Mouse (Mus musculus): ENCODE results near the gene Map9.

Map9 gene

DNA sequence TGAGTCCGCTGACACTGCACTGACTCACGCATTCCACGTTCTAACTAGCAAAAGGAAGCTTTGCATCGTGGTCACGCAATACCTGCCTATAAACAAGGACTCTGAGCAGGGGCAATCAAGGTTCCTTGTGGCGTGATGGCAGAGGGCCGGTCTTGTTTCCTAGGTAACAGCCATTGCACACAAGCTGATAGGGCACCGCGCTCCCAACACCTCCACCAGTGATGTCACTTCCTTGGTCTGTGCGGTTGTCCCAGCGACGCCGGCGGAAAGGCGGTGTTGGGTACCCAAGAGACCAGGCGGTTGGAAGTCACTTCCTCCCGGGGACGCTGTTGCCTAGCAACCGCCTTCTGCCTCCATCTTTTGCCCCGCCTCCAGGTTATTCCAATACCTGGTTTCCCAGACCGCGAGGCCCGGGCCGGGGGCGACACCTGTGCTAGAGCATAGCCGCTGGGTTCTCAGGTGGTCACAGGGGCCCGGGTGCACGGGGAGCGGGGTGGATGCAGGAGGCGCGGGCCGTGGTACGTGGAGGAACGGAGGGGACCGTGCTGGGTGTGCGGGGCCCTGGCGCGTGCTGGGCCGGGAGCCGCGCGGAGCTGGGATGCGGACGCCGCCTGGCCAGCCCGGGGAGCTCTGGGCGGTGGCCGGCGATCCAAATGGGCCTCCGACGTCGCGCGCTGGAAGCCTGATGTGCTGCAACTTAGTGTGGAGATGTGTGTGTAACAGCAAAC lies at the start of gene Map9:
Map9 (plus strand) TSS at position 248 of the 728 bp plus-strand sequence.
- peak; percentile 99 for DNase-seq (ENCODE audit: low read depth, low spot score)

GRCm38 (mm10) chr3:82315728-82316127 lies 42.1 kb upstream of the Map9 start:
- no peak for DNase-seq (ENCODE audit: low read depth, low spot score)

DNA sequence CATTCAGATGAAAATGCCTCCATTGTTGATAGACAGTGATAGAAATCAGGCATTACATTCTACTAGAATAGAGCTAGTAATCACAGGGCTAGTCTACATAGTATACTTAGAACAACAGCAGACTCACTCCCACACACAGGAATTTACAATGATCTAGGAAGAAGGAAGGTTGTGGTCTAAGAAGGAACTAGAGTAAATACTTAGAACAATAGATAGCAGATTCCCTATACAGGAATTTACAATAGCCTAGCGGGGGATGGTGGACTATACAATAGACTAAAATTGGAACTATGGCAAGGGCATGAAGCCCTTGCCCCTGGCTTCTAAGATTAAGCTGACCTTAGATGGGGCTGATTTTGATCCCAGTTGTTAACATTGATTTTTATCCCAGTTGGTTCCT lies 31.1 kb upstream of the Map9 start:
- peak; percentile 55 for DNase-seq (ENCODE audit: low read depth, low spot score)

DNA sequence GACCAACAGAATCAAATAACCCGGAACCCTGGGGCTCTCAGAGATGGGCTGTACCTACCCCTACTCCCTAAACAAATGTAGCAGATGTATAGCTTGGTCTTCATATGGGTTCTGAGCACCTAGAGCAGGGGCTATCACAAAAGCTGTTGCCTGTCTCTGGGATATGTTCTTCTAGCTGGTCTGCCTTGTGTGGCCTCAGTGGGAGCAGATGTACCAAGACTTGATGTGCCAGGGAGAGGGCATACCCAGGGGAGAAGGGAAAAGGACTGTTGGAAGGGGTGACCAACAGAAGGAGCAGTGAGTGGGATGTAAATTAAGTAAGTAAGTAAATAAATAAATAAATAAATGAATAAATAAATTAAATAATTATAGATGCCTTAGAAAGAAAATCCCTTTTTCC lies 25.8 kb upstream of the Map9 start:
- DNase-seq (ENCODE audit: low read depth, low spot score) = no peak

DNA sequence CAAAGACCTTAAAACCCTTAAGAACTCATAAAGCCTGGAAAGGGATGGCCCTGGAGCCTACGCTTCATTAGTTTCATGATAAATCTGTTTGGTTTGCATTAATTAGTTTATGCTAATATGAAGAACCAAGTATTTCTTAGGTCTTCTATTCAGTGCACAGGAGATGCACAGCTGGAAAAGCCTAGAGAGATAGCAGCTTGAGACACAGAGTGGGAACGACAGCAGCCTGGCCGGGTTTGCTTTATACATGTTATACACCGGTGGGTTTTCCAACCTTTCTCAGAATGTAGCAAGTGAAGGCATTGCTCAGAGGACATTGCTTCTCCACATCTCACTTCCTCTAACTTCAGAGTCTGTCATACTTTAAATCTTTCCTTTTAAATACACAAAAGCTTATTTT lies 25.3 kb upstream of the Map9 start:
- DNase-seq (ENCODE audit: low read depth, low spot score) = no peak

- DNase-seq (ENCODE audit: low read depth, low spot score) = peak; percentile 66
Measured at GRCm38 (mm10) chr3:82333128-82333969, 24.5 kb upstream of the Map9 start.

DNA sequence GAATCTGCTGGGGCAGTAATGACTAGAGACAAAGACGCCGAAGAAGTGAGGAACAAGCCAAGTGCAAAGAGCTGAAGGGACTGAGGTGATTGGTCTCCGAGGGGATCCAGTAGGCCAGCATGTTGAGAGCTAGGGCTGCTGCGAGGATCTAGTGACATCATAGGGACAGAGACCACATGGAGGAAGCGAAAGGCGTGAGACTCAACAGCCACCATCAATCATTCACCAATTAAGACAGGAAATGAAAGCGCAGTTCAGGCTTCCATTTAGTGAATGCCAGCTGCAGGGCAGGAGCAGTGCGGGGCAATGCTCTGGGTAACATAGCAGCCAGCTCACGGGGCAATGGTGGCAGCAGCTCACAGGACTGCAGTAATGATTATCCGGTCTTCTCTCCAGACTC lies 17.7 kb upstream of the Map9 start:
- no peak for DNase-seq (ENCODE audit: low read depth, low spot score)

DNA sequence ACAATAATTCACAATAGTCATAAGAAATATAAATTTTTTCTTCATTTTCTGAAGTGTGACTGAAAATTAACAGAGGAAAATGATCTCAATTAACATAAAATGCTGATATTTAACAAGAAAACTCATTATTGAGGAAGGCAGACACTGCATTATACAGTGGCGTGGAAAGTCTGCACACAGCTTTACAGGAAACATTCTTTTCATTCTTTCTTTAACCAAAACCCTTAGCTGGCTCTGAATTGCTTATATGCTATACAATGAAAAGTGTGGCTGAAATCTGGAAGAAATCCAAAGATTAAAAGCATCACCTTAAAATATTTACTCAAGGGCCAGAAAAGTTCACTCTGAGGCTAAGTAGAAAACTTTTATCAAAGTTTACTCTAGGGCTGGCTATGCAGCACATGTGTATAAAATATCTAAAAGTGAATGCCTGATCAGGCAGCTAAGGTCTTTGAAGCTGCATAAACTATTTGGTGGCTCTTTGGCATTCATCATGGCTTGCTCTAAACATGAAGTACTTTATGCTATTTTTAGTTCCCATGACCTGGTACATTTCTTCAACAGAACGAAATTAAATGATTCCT lies 9.5 kb upstream of the Map9 start:
- no peak for DNase-seq (ENCODE audit: low read depth, low spot score)

- DNase-seq (ENCODE audit: low read depth, low spot score) = no peak
Measured at GRCm38 (mm10) chr3:82350321-82350720, 7.5 kb upstream of the Map9 start.

- no peak for DNase-seq (ENCODE audit: low read depth, low spot score)
Measured at GRCm38 (mm10) chr3:82357340-82357739, 504 bp upstream of the Map9 start.

- no peak for DNase-seq (ENCODE audit: low read depth, low spot score)
Measured at GRCm38 (mm10) chr3:82359036-82359435, 1.2 kb downstream of the Map9 start.

DNA sequence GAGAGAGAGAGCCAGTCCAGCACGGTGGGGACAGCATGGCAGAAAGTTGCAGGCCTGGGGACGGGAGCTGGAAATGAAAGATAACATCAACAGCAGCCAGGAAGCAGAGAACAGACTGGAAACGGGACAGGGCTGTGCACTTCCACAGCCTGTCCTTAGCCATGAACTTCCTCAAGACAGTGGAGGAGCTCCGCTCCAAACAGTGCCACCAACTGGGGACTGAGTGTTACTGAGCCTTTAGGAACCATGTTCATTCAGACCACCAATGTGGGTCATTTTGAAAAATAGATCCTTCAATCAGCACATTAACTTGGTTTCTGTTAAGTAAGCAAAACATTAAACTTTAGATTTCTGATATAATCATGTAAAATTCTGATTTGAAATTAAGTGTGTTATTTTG lies 4.6 kb downstream of the Map9 start:
- peak; percentile 62 for DNase-seq (ENCODE audit: low read depth, low spot score)

GRCm38 (mm10) chr3:82364505-82364904 lies 6.7 kb downstream of the Map9 start:
- no peak for DNase-seq (ENCODE audit: low read depth, low spot score)

GRCm38 (mm10) chr3:82364988-82365387 lies 7.1 kb downstream of the Map9 start:
- DNase-seq (ENCODE audit: low read depth, low spot score) = peak; percentile 65

- no peak for DNase-seq (ENCODE audit: low read depth, low spot score)
Measured at GRCm38 (mm10) chr3:82369063-82369860, 11.4 kb downstream of the Map9 start.

DNA sequence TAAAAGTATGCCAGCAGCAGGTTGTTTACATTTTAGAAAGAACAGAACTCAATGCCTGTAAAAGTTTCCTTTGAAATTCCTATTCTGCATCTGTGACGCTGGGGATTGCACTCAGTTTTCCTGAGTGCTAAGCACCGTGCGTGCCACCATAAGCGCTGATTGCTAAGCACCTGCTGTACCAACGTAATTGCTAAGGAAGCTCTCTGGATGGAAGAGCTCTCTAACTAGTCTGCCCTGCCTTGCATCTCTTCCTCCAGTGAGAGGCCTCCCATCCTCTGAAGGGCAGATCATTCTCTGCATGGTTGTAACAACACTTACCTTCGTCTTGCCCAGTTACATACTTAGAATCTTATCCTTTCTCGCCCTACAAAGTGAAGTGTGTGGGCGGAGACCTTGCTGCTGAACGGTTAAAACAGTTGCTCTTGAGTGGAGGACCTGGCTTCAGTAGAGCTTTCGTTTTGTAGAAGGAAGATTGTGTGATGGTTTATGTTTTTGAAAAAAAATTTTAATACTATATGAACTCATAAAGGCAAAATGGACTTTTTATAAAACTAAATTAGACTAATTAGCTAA lies 12.7 kb downstream of the Map9 start:
- no peak for DNase-seq (ENCODE audit: low read depth, low spot score)

- no peak for DNase-seq (ENCODE audit: low read depth, low spot score)
Measured at GRCm38 (mm10) chr3:82376965-82377364, 19.1 kb downstream of the Map9 start.

DNA sequence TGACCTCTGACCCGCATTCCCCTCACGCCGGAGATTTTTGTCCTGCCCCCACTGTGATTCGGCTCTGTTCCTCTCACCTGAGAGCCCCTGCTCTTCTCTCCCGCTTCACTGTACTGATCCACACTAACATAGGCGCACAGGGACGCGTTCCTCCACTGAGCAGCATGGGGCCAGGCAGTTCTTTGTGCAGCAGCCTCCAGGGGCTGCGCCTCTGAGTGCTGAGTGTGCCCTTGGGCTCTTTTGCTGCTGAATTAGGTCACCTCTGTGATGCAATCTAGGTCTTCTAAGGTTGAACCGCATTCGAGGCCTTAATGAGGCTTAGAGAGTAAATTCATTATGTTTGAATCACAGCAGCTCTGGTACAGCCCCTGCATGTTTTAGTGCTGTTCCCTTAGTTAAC lies 24.5 kb downstream of the Map9 start:
- DNase-seq (ENCODE audit: low read depth, low spot score) = peak; percentile 85

- peak; percentile 73 for DNase-seq (ENCODE audit: low read depth, low spot score)
Measured at GRCm38 (mm10) chr3:82385091-82385490, 27.2 kb downstream of the Map9 start.

DNA sequence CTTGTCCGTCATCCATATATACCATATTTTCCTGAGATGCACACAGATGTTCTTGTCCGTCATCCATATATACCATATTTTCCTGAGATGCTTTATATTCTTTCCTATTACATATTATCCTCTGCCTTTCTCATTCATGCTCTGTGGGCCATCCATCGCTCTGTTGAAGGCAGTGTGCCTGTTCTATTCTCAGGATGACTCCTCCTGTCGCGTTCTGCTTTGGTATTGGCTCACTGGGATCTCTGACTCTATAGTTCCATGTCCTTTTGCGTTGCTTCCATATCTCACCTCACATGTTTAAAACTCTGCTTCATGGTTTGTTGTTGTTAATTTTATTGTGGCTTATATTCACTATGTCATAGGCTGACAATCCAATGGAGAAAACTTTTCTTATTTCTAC lies 48.0 kb downstream of the Map9 start:
- DNase-seq (ENCODE audit: low read depth, low spot score) = no peak

DNA sequence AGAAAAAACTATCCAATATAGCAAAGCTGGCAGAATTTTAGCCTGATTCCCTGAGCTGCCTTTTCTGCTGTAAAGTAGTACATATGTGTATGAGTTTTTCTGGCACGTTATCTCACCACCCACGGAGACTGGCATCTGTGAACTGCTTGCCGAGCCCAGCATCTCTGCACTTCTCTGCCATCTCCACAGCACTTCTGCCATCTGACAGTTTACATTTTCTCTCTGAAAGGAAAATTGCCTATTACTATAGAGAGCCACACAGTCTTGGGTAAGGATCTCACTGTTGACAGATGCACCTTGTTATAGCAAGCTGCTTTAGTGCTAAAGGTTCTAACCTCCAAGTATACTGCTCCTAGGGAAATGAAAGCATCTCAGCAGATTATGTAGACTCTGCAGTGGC lies 48.5 kb downstream of the Map9 start:
- no peak for DNase-seq (ENCODE audit: low read depth, low spot score)

All from ZHBTc4 (cell line).